ENCODE assay signal across 29 mouse cellular contexts in genomic region chr15:80030399-80030798, GRCm38 (mm10). TPM values are rescaled to one million over a fixed set of nuclear protein-coding genes. Genes with fewer than 3 reads are reported as not detected.
DNase-seq lines count a peak whose midpoint lies in the region; ATAC-seq lines count a peak whose summit lies in the region.
"Had no signal": no experiment of that assay in that cellular context is flagged by ENCODE, and none has a peak within 500 bp of the region (broad histone marks: within the 10 kb centered on the region; RNA-seq: fewer than 3 reads in every experiment).

No protein-coding gene starts in this region.

- peaks cover 9% of the 10 kb centered on the region for H3K4me1 ChIP-seq in heart, embryonic 11.5 days (ENCODE audit: control insufficient read depth, insufficient read depth, low read length)
- H3K4me1 ChIP-seq in hindbrain, embryonic 16.5 days (ENCODE audit: control insufficient read depth, insufficient read depth, low read depth, low read length): peaks cover 3% of the 10 kb centered on the region; the same call in 1 of the 2 replicates
- H3K4me1 ChIP-seq: limb, embryonic 12.5 days; neural tube, embryonic 12.5 days had no signal

- no peak for ATAC-seq in heart, embryonic 11.5 days (replicated peaks; ENCODE audit: insufficient number of reproducible peaks, low FRiP score, low TSS enrichment)
- 0 out of 2 replicates have a peak, but pooled peaks have one; percentile 42 for ATAC-seq in common myeloid progenitor, adult 5-6 weeks (replicated peaks; ENCODE audit: low read depth, poor library complexity, severe bottlenecking)
- peak; percentile 75 for ATAC-seq in monocyte, adult 5-6 weeks (replicated peaks; ENCODE audit: insufficient number of reproducible peaks, low FRiP score, low TSS enrichment, poor library complexity, severe bottlenecking)
- no peak for ATAC-seq in hindbrain, embryonic 16.5 days
- ATAC-seq: forebrain, embryonic 16.5 days; intestine, embryonic 16.5 days; midbrain, embryonic 15.5 days; Patski had no signal

- WGBS in heart, embryonic 11.5 days (ENCODE audit: insufficient replicate concordance): 85% methylated on average over 10 of the region's 10 CpGs
- WGBS in hindbrain, embryonic 16.5 days: 97% methylated on average over 10 of the region's 10 CpGs

- no peak overlapping the region for H3K9ac ChIP-seq in heart, embryonic 11.5 days (ENCODE audit: low read depth, low read length)
- no peak overlapping the region for H3K9ac ChIP-seq in hindbrain, embryonic 16.5 days (ENCODE audit: low read depth, low read length)
- H3K9ac ChIP-seq: hindbrain, embryonic 12.5 days; limb, embryonic 12.5 days; midbrain, embryonic 15.5 days; neural tube, embryonic 12.5 days; stomach, embryonic 15.5 days had no signal

- DNase-seq in heart, adult 11 months: peak; percentile 96
- DNase-seq in A20 (ENCODE audit: low read depth, low spot score): peak; percentile 17
- no peak for DNase-seq in cerebellum, adult 9-10 months
- DNase-seq: adrenal gland, postnatal 14 days; cerebellum, adult 8-10 months; cerebellum, postnatal 36 days; heart, postnatal 36 days; kidney, adult 8-10 months; kidney, postnatal 4 days; lung, postnatal 36 days; right cerebral cortex, adult 18-20 months; right cerebral cortex, postnatal 4 days had no signal

- peaks cover 4% of the 10 kb centered on the region; the same call in 1 of the 2 replicates for H3K9me3 ChIP-seq in heart, embryonic 11.5 days (replicated peaks; ENCODE audit: control insufficient read depth, low read length)
- no peaks in the 10 kb centered on the region for H3K9me3 ChIP-seq in hindbrain, embryonic 16.5 days (ENCODE audit: control insufficient read depth, low read length)
- H3K9me3 ChIP-seq: heart, embryonic 10.5 days; hindbrain, embryonic 12.5 days; midbrain, embryonic 15.5 days; neural tube, embryonic 12.5 days; stomach, embryonic 15.5 days had no signal

- no peaks in the 10 kb centered on the region for H3K27me3 ChIP-seq in heart, embryonic 11.5 days (ENCODE audit: control insufficient read depth, insufficient read depth, low read length)
- H3K27me3 ChIP-seq in hindbrain, embryonic 16.5 days (replicated peaks; ENCODE audit: control insufficient read depth, insufficient read depth, low read length): no peaks in the 10 kb centered on the region
- H3K27me3 ChIP-seq: hindbrain, embryonic 12.5 days; limb, embryonic 12.5 days; midbrain, embryonic 15.5 days; neural tube, embryonic 12.5 days; Patski; stomach, embryonic 15.5 days had no signal

- no peak overlapping the region for H3K4me3 ChIP-seq in heart, embryonic 11.5 days (ENCODE audit: low read depth, low read length)
- H3K4me3 ChIP-seq in hindbrain, embryonic 16.5 days (ENCODE audit: low read length): no peak overlapping the region
- H3K4me3 ChIP-seq: erythroblast, embryonic 14.5 days; heart, embryonic 10.5 days; hindbrain, embryonic 12.5 days; limb, embryonic 12.5 days; midbrain, embryonic 15.5 days; myocyte; neural tube, embryonic 12.5 days; stomach, embryonic 15.5 days had no signal

- H3K27ac ChIP-seq in heart, embryonic 11.5 days (ENCODE audit: low read depth, low read length): no peak overlapping the region
- no peak overlapping the region for H3K27ac ChIP-seq in hindbrain, embryonic 16.5 days (ENCODE audit: low read depth, low read length)
- H3K27ac ChIP-seq: heart, embryonic 10.5 days; hindbrain, embryonic 12.5 days; kidney, postnatal 0 days; limb, embryonic 12.5 days; midbrain, embryonic 15.5 days; neural tube, embryonic 12.5 days; stomach, embryonic 15.5 days had no signal

- no peak overlapping the region for H3K4me2 ChIP-seq in heart, embryonic 11.5 days
- H3K4me2 ChIP-seq in hindbrain, embryonic 16.5 days (ENCODE audit: low read length): no peak overlapping the region
- H3K4me2 ChIP-seq: hindbrain, embryonic 12.5 days; limb, embryonic 12.5 days; liver, embryonic 11.5 days; midbrain, embryonic 15.5 days; neural tube, embryonic 12.5 days; stomach, embryonic 15.5 days had no signal

- no peaks in the 10 kb centered on the region for H3K36me3 ChIP-seq in heart, embryonic 11.5 days (ENCODE audit: control insufficient read depth, insufficient read depth, low read length)
- no peaks in the 10 kb centered on the region for H3K36me3 ChIP-seq in hindbrain, embryonic 16.5 days (ENCODE audit: control insufficient read depth, insufficient read depth, low read length)
- H3K36me3 ChIP-seq: heart, embryonic 10.5 days; hindbrain, embryonic 12.5 days; limb, embryonic 12.5 days; midbrain, embryonic 15.5 days; neural tube, embryonic 12.5 days; stomach, embryonic 15.5 days had no signal

RNA-seq across cellular contexts. Expression of gene Pdgfb, which starts 15.6 kb away (rescaled TPM):
- 1.3 and 2.0 TPM in 2 replicates for polyA plus RNA-seq in heart, embryonic 11.5 days (2014; fragmentation: Nextera tagmentation; extraction: Ambion mirVana)
- total RNA-seq in common myeloid progenitor, adult 5-6 weeks (2017): 0.10 and 0.82 TPM in 2 replicates
- 14.3 to 55.2 TPM (median 25.5 TPM) in 3 replicates for total RNA-seq in monocyte, adult 5-6 weeks (2017)
- polyA plus RNA-seq in hindbrain, embryonic 16.5 days (2015; fragmentation: Nextera tagmentation; extraction: Ambion mirVana): 6.7 and 8.0 TPM in 2 replicates

RNA-seq across cellular contexts. Expression of gene Cbx7, which starts 59.5 kb away (rescaled TPM):
- 0.72 and 1.1 TPM in 2 replicates for polyA plus RNA-seq in heart, embryonic 11.5 days (2014; fragmentation: Nextera tagmentation; extraction: Ambion mirVana)
- 3.4 and 5.5 TPM in 2 replicates for total RNA-seq in common myeloid progenitor, adult 5-6 weeks (2017)
- total RNA-seq in monocyte, adult 5-6 weeks (2017): 17.8 to 33.8 TPM (median 17.9 TPM) in 3 replicates
- polyA plus RNA-seq in hindbrain, embryonic 16.5 days (2015; fragmentation: Nextera tagmentation; extraction: Ambion mirVana): 4.7 and 5.2 TPM in 2 replicates

Comparison
In these comparisons a context has a peak if more than half of its experiments do, and no peak if none do; other contexts are left out.
1. ATAC-seq: peak in common myeloid progenitor, adult 5-6 weeks (single experiment) and monocyte, adult 5-6 weeks (single experiment); none in heart, embryonic 11.5 days (single experiment) and hindbrain, embryonic 16.5 days (single experiment).